Mouse (Mus musculus): ENCODE data around the gene Manba.
A peak's percentile ranks its signal among the peaks of the same experiment; 100 is the strongest.
"Not testable (repeated sequence)": the region's sequence is repeated elsewhere in the genome, so short reads cannot be mapped to it uniquely, and the experiment has no call there.

Gene Manba

GRCm38 (mm10) chr3:135485128-135485899 lies at the start of gene Manba:
Gene Manba (plus strand): TSS chr3:135485611.
- DNase-seq: peak; percentile 80 to 83

GRCm38 (mm10) chr3:135436901-135437616 lies 48.4 kb upstream of the Manba start:
- no peak for DNase-seq

- peak; percentile 99 to 100 for DNase-seq
Observed at GRCm38 (mm10) chr3:135437758-135438495, 47.5 kb upstream of the Manba start, which contains the start of gene Ube2d3. Gene Ube2d3 (plus strand): TSS chr3:135438149.

GRCm38 (mm10) chr3:135438531-135438912 lies 46.9 kb upstream of the Manba start:
- DNase-seq: peak; percentile 96 to 97

- peak; percentile 91 to 93 for DNase-seq
Observed at GRCm38 (mm10) chr3:135438913-135439531, 46.4 kb upstream of the Manba start.

GRCm38 (mm10) chr3:135439651-135440050 lies 45.8 kb upstream of the Manba start:
- DNase-seq: no peak

GRCm38 (mm10) chr3:135440221-135440620 lies 45.2 kb upstream of the Manba start:
- DNase-seq: peak; percentile 52 to 61

- DNase-seq: no peak
Observed at GRCm38 (mm10) chr3:135440621-135441020, 44.8 kb upstream of the Manba start.

- DNase-seq: no peak
Observed at GRCm38 (mm10) chr3:135444930-135445329, 40.5 kb upstream of the Manba start.

GRCm38 (mm10) chr3:135458981-135459380 lies 26.4 kb upstream of the Manba start:
- no peak for DNase-seq

GRCm38 (mm10) chr3:135468402-135468801 lies 17.0 kb upstream of the Manba start:
- DNase-seq: no peak

GRCm38 (mm10) chr3:135469146-135469545 lies 16.3 kb upstream of the Manba start:
- DNase-seq: no peak

GRCm38 (mm10) chr3:135469974-135470373 lies 15.4 kb upstream of the Manba start:
- peak; percentile 34 to 58 for DNase-seq

- no peak for DNase-seq
Observed at GRCm38 (mm10) chr3:135470823-135471222, 14.6 kb upstream of the Manba start.

GRCm38 (mm10) chr3:135475025-135475424 lies 10.4 kb upstream of the Manba start:
- DNase-seq: no peak

- DNase-seq: no peak
Observed at GRCm38 (mm10) chr3:135476286-135476685, 9.1 kb upstream of the Manba start.

- no peak for DNase-seq
Observed at GRCm38 (mm10) chr3:135476977-135477376, 8.4 kb upstream of the Manba start.

GRCm38 (mm10) chr3:135479090-135479489 lies 6.3 kb upstream of the Manba start:
- DNase-seq: not testable (repeated sequence)

- DNase-seq: no peak
Observed at GRCm38 (mm10) chr3:135480767-135481166, 4.6 kb upstream of the Manba start.

GRCm38 (mm10) chr3:135481608-135482007 lies 3.8 kb upstream of the Manba start:
- no peak for DNase-seq

- not testable (repeated sequence) for DNase-seq
Observed at GRCm38 (mm10) chr3:135484650-135485049, 761 bp upstream of the Manba start.

- DNase-seq: no peak
Observed at GRCm38 (mm10) chr3:135485900-135486241, 460 bp downstream of the Manba start.

GRCm38 (mm10) chr3:135486351-135486750 lies 940 bp downstream of the Manba start:
- no peak for DNase-seq
